Mouse (Mus musculus) midbrain, embryonic 16.5 days (tissue): Measurements from ENCODE around the gene Rps6kc1. TPM values are rescaled to one million over a fixed set of nuclear protein-coding genes. Genes with fewer than 3 reads are reported as not detected.

Source experiments
- ATAC-seq: fragments of 200-750 bp; cut with Nextera tagmentation; 2 replicates; pipeline ENCODE4 v1.8.0; 2017; ENCODE audit warnings: moderate TSS enrichment
- H3K27ac ChIP-seq: fragments of 300-500 bp; sonication (generic); 2 replicates; pipeline ENCODE4 v1.5.1; 2014; ENCODE audit warnings: mild to moderate bottlenecking, low read length, mixed read lengths
- H3K27me3 ChIP-seq: fragments of 300-500 bp; sonication (generic); 2 replicates; pipeline ENCODE4 v1.6.1; 2014; ENCODE audit warnings: low read depth, low read length, mixed read lengths; ENCODE audit not compliant: control insufficient read depth, insufficient read depth
- H3K36me3 ChIP-seq: fragments of 300-500 bp; sonication (generic); 2 replicates; pipeline ENCODE4 v1.6.1; 2014; ENCODE audit warnings: mild to moderate bottlenecking, low read length, moderate library complexity, mixed read lengths; ENCODE audit not compliant: control insufficient read depth, insufficient read depth
- H3K4me1 ChIP-seq: fragments of 300-500 bp; sonication (generic); 2 replicates; pipeline ENCODE4 v1.6.1; 2014; ENCODE audit warnings: mild to moderate bottlenecking, low read length, mixed read lengths; ENCODE audit not compliant: control insufficient read depth, insufficient read depth
- H3K4me2 ChIP-seq: fragments of 300-500 bp; sonication (generic); 2 replicates; pipeline ENCODE4 v1.6.1; 2014; ENCODE audit warnings: mild to moderate bottlenecking, low read length, mixed read lengths
- H3K4me3 ChIP-seq: fragments of 300-500 bp; sonication (generic); 2 replicates; pipeline ENCODE4 v1.5.1; 2014; ENCODE audit warnings: low read depth, mild to moderate bottlenecking, low read length, moderate library complexity, mixed read lengths
- H3K9ac ChIP-seq: fragments of 300-500 bp; sonication (generic); 2 replicates; pipeline ENCODE4 v1.6.1; 2014; ENCODE audit warnings: low read depth, low read length, mixed read lengths
- H3K9me3 ChIP-seq: fragments of 300-500 bp; sonication (generic); replicated peaks from 2 replicates; pipeline ENCODE4 v1.6.1; 2014; ENCODE audit warnings: mild to moderate bottlenecking, low read length, mixed read lengths; ENCODE audit not compliant: control insufficient read depth, poor library complexity, severe bottlenecking
- WGBS: fragments of 180-500 bp; shearing (Covaris S2); extraction: QIAGEN DNeasy Blood & Tissue Kit; methylation state at CpG from one replicate; pipeline ENCODE4 v1.1.7; 2014; 5-methylcytosine and 5-hydroxymethylcytosine counted together
- polyA plus RNA-seq: library from polyadenylated mRNA; unstranded; fragments of >200 nt; fragmentation: Nextera tagmentation; extraction: Ambion mirVana; gene quantifications from 2 replicates; pipeline ENCODE4 v1.2.1, GENCODE M21; 2015

Rps6kc1 gene
- polyA plus RNA-seq, 1 experiment from 2014 or later = 34.8 TPM

GRCm38 (mm10) chr1:190655651-190656050 lies 255.9 kb downstream of the Rps6kc1 start:
- Histone ChIP-seq H3K4me2 (no peak overlapping the region), H3K36me3 (no peaks in the 10 kb centered on the region), H3K27me3 (no peaks in the 10 kb centered on the region), H3K9ac (no peak overlapping the region), H3K27ac (0 out of 2 replicates have a peak overlapping the region, but pooled peaks have one; percentile 1), H3K4me3 (no peak overlapping the region), H3K9me3 (no peaks in the 10 kb centered on the region), H3K4me1 (peaks cover 13% of the 10 kb centered on the region; the same call in 1 of the 2 replicates)
- ATAC-seq = no peak; the same call in 1 of the 2 replicates
- WGBS = 61% methylated on average over 7 of the region's 7 CpGs

GRCm38 (mm10) chr1:190655081-190655480 lies 256.5 kb downstream of the Rps6kc1 start:
- no peak overlapping the region for H3K4me3 ChIP-seq
- no peaks in the 10 kb centered on the region for H3K36me3 ChIP-seq
- WGBS = 78% methylated on average over 7 of the region's 7 CpGs
- no peak overlapping the region for H3K9ac ChIP-seq
- peak overlapping the region; percentile 33; the same call in 1 of the 2 replicates for H3K27ac ChIP-seq
- H3K4me2 ChIP-seq = no peak overlapping the region; the same call in 1 of the 2 replicates
- H3K4me1 ChIP-seq = peaks cover 13% of the 10 kb centered on the region; the same call in 1 of the 2 replicates
- H3K9me3 ChIP-seq = no peaks in the 10 kb centered on the region
- no peaks in the 10 kb centered on the region for H3K27me3 ChIP-seq
- no peak for ATAC-seq

GRCm38 (mm10) chr1:190654694-190655001 lies 256.9 kb downstream of the Rps6kc1 start:
- 0 out of 2 replicates have a peak overlapping the region, but pooled peaks have one; percentile 10 for H3K9ac ChIP-seq
- no peak for ATAC-seq
- no peak overlapping the region; the same call in 1 of the 2 replicates for H3K4me2 ChIP-seq
- H3K4me3 ChIP-seq = no peak overlapping the region
- H3K4me1 ChIP-seq = peaks cover 13% of the 10 kb centered on the region; the same call in 1 of the 2 replicates
- no peaks in the 10 kb centered on the region for H3K36me3 ChIP-seq
- H3K27me3 ChIP-seq = no peaks in the 10 kb centered on the region
- peak overlapping the region; percentile 33; the same call in 1 of the 2 replicates for H3K27ac ChIP-seq
- 93% methylated on average over 6 of the region's 6 CpGs for WGBS
- no peaks in the 10 kb centered on the region for H3K9me3 ChIP-seq

GRCm38 (mm10) chr1:190653989-190654693 lies 257.4 kb downstream of the Rps6kc1 start:
- H3K27ac ChIP-seq = 0 out of 2 replicates have a peak overlapping the region, but pooled peaks have one; percentile 33
- no peaks in the 10 kb centered on the region for H3K36me3 ChIP-seq
- H3K9ac ChIP-seq = no peak overlapping the region
- H3K27me3 ChIP-seq = no peaks in the 10 kb centered on the region
- H3K4me1 ChIP-seq = peaks cover 13% of the 10 kb centered on the region; the same call in 1 of the 2 replicates
- peak; percentile 39 for ATAC-seq
- no peaks in the 10 kb centered on the region for H3K9me3 ChIP-seq
- 64% methylated on average over 20 of the region's 20 CpGs for WGBS
- H3K4me2 ChIP-seq = no peak overlapping the region
- H3K4me3 ChIP-seq = no peak overlapping the region

- WGBS = 70% methylated on average over 6 of the region's 6 CpGs
- no peaks in the 10 kb centered on the region for H3K36me3 ChIP-seq
- peaks cover 13% of the 10 kb centered on the region; the same call in 1 of the 2 replicates for H3K4me1 ChIP-seq
- no peak for ATAC-seq
- no peak overlapping the region for H3K27ac ChIP-seq
- H3K9me3 ChIP-seq = no peaks in the 10 kb centered on the region
- no peaks in the 10 kb centered on the region for H3K27me3 ChIP-seq
- no peak overlapping the region for H3K4me3 ChIP-seq
- H3K9ac ChIP-seq = no peak overlapping the region
- H3K4me2 ChIP-seq = no peak overlapping the region
Measured at GRCm38 (mm10) chr1:190653081-190653480, 258.5 kb downstream of the Rps6kc1 start.

Other genes with a start within 250 kb of the Rps6kc1 start
- 49.0 and 50.4 TPM in 2 replicates for gene Angel2, start 13.3 kb upstream of the Rps6kc1 start, polyA plus RNA-seq
- 83.8 and 86.5 TPM in 2 replicates for gene Vash2, start 67.5 kb upstream of the Rps6kc1 start, polyA plus RNA-seq
- 7.8 and 7.9 TPM in 2 replicates for gene Flvcr1, start 114.4 kb upstream of the Rps6kc1 start, polyA plus RNA-seq
- not detected in 2 replicates for gene Spata45, start 124.9 kb upstream of the Rps6kc1 start, polyA plus RNA-seq
- 14.1 and 16.7 TPM in 2 replicates for gene Tatdn3, start 151.2 kb upstream of the Rps6kc1 start, polyA plus RNA-seq
- gene Nsl1, start 151.2 kb upstream of the Rps6kc1 start, polyA plus RNA-seq = 2.4 and 3.2 TPM in 2 replicates
- gene Batf3, start 186.1 kb upstream of the Rps6kc1 start, polyA plus RNA-seq = 0.80 and 1.6 TPM in 2 replicates